Mouse (Mus musculus): Measurements from ENCODE around the gene Myo19.

The Myo19 gene

GRCm38 (mm10) chr11:84886767-84887511 lies 7.0 kb downstream of the Myo19 start:
- DNase-seq: no peak

DNA sequence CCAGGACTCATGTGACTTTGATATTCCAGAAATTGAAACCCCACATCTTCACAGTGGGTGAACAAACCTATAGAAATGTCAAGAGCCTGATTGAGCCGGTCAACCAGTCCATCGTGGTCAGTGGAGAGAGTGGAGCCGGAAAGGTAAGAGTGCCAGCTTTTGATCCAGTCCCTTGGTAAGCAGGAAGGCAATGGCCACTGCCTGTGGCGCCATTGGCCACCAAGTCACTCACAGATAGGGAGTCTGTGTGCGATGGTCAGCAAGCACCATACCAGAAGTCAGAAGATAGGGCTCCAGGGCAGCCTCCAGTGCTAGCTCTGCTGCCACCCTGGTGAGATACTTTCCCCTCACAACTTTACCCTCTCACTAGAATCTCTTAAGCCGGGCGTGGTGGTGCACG lies 8.1 kb downstream of the Myo19 start:
- DNase-seq: no peak

DNA sequence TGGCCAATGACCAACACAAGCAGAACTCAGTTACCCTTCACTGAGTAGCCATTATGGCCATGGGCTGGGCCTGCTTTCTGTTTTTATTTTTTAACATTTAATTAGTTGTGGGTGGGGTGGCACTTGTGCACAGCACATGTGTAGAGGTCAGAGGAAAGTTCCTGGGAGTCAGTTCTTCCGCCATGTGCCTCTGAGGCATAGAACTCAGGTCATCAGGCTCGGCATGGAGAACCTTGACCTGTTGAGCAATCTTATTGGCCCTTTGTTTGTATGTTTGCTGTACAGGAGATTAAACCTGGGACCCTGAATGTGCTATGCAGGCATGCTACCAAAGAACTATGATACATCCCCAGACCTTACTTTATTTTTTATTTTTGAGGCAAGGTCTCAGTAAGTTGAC lies 9.5 kb downstream of the Myo19 start:
- no peak for DNase-seq

DNA sequence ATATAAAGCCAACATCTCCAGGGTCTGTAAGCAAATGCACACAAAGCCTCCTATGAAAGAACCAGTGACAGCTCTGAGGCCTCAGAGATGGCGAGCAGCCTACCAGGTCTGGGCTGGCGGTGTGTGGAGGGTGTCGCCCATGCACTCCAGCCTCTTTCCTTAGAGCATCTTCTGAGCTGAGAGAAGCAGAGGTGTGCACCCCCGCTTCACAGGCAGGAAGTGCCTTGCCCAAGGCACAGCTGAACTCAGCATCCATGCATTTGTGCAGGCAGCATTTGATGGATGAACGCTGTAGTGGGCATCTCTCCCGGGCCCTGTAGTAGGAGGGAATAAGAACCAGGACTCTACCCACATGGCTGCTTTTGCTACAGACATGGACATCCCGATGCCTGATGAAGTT lies 11.8 kb downstream of the Myo19 start:
- no peak for DNase-seq

DNA sequence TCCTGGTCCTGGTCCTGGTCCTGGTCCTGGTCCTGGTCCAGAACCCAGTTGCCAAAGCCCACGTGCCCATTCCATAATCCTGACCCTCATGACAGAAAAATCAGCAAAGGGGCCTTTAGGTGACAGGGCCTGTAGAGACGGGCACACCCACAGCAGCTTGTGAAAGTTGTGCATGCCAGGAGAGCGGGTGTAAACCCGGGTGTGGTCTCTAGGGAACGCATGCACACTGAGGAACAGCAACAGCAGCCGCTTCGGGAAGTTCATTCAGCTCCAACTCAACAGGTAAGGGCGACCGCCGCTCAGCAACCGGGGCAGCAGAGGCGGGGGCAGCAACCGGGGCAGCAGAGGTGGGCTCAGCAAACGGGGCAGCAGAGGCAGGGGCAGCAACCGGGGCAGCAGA lies 13.2 kb downstream of the Myo19 start:
- no peak for DNase-seq

DNA sequence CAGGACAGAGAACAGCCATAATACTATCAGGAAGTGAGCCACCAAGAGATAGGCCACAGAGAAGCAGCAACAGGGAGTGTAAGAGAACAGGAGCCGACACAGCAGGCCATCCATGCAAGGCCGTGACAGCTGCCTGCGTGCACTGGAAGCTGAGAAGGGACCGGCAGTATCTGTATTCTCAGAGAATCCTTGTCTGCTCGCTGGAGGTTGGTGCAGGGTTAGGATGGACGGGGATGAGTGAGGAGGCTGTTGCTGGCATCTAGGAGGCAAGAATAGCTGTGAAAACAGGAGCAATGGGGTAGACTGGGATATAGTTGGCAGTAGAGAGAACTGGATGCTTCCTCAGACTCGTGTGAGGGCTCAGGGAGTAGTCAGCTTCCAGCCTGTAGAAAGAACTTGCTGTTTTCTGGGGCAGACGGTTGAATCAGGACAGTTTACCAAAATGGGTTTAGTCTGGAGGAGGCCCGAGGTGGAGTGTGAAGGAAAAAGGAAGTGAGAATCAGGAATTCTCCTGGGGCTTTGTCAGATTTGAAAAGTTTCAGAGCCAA lies 24.7 kb downstream of the Myo19 start:
- no peak for DNase-seq

- no peak for DNase-seq
These were observed 27.1 kb downstream of the Myo19 start for GRCm38 (mm10) chr11:84907081-84907480.

- DNase-seq: no peak
These were observed 28.5 kb downstream of the Myo19 start for GRCm38 (mm10) chr11:84908480-84908879.

DNA sequence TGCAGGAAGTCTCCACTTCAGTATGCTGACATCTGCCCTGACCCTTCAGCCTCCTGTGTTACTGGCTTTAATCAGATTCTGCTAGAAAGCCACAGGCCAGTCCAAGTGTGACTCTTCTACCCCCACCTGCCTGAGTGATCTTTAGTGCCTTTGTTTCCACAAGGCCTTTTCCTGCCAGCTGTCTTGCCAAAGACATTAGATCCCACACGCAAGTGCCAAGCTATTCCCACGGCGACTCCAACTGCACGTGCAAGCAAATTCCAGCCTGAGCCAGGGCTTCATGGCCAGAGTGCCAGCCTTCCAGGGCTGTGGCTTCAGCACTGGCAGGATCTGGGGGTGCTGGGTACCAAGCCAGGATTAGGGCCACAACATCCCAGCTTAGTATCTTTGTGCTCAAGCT lies 30.5 kb downstream of the Myo19 start:
- DNase-seq: no peak

- DNase-seq: no peak
These were observed 34.7 kb downstream of the Myo19 start for GRCm38 (mm10) chr11:84914673-84915072.

DNA sequence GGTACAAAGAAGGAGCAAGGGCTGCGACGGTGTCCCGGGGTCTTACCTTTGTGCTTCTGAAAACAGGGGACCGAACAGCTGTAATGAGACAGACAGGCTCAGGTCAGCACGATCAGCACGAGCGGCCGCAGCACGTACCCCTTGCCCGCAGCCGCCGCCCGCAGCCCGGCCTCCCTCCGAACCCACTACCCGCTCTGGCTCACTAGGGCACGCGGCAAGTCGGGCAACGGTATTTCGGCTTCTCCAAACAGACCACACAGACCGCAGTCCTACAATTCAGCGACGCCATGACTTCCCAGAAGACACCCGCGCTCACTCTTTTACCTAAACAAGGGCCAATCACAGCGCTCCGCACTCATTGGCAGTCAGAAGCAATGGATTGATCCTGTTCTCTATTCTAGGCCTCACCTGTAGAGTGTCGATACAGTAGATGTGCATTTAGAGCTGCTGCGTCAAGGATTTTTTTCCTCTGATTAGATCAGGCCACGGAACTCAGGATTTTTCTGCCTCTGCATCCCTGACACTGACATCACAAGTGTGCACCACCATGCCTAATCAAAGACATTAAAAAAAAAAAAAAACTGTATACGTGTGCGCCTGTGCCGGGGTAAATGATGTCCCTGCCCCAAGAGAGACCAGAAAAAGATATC lies 36.2 kb downstream of the Myo19 start, which contains the start of gene Znhit3:
Znhit3 (minus strand) TSS at position 314 of the 650 bp plus-strand sequence.
- DNase-seq: peak; percentile 81

GRCm38 (mm10) chr11:84916703-84917300 lies 36.9 kb downstream of the Myo19 start:
- no peak for DNase-seq

DNA sequence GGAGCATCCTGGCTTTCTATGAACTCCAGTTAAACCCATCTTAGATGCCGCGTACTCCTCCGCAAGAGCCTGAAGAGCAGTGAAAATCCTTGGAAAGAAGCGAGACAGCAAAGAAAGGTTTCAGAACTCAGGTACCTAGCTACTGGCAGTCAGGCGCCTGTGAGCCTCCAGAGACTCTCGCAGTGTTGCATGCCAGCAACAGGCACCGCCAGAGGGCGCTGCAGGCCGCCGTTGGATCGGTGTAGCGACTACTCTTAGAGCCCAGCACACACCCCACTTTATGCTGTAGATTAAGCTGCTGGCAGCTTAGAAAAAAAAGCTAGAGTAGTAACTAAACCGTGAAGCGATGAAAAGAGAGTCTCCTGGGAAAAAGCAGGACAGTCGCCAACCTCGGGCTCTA lies 38.5 kb downstream of the Myo19 start:
- DNase-seq: peak; percentile 76

GRCm38 (mm10) chr11:84919276-84919675 lies 39.3 kb downstream of the Myo19 start:
- DNase-seq: peak; percentile 43

DNA sequence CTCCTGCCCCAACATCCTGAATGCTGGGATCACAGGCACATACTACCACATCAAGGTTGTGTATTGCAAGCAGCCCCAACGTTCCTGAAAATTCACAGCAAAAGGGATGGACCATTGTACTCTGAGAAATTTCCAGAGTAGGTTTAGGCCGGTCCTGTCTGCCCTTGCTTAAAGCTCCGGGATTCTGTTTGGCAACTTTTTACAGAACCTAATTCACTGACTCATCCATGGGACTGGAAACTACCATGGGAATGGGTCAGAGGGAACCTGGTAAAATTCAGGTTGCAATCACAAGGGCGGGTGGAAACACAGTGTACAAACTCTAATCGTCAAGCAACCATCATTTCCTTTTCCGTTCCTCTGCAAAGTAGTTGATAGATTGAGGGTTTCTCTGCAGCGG lies 40.0 kb downstream of the Myo19 start:
- DNase-seq: no peak

- no peak for DNase-seq
These were observed 41.0 kb downstream of the Myo19 start for GRCm38 (mm10) chr11:84920981-84921380.

- DNase-seq: no peak
These were observed 52.3 kb downstream of the Myo19 start for GRCm38 (mm10) chr11:84932261-84932660.

- DNase-seq: no peak
These were observed 59.6 kb downstream of the Myo19 start for GRCm38 (mm10) chr11:84939508-84940053.

GRCm38 (mm10) chr11:84940140-84940539 lies 60.2 kb downstream of the Myo19 start:
- DNase-seq: no peak

GRCm38 (mm10) chr11:84943948-84944347 lies 64.0 kb downstream of the Myo19 start:
- peak; percentile 33 for DNase-seq

- no peak for DNase-seq
These were observed 64.9 kb downstream of the Myo19 start for GRCm38 (mm10) chr11:84944639-84945435.

DNA sequence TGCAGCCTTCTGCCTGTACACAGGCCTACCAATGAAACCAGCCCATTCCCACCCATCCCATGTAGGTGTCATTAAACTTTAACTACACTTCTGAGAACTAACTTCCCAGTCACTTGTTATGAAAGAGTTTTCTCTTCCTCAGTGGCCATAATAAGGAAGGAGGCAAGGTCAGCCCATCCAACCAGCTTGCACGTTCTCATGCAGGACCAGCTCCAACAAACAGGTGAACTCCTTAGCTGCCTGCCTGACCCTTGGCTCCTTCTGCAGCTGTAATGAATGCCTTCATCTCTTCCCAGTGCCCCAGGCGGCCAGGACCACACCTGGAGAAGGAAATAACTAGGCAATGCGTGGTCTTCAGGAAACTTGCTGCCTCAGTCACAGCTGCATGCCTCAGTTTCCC lies 65.9 kb downstream of the Myo19 start:
- DNase-seq: no peak

DNA sequence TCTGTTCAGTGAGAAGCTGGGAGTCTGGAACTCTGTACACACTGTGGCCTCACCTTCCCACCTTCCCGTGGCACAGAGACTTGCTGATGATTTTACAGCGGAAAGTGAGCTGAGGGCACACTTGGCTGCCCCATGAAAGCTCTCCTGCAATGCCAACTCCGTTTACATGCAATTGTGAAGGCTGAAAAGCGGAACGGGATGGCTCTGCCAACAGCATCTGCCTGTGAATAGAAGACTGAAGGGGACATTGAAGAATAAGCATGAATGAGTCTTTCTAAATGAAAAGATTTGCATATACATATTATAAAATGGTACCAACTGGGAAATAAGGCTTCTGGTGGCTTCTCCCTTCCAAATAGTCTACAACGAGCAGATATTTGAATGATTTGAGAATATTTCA lies 67.3 kb downstream of the Myo19 start:
- no peak for DNase-seq
